Mouse (Mus musculus) heart, postnatal 0 days (tissue): ENCODE results near the gene Chrne. TPM values are rescaled to one million over a fixed set of nuclear protein-coding genes. Genes with fewer than 3 reads are reported as not detected.

Experiments used
- ATAC-seq: fragments of 200-750 bp; cut with Nextera tagmentation; 2 replicates; pipeline ENCODE4 v1.8.0; 2017; ENCODE audit warnings: low read depth, moderate number of reproducible peaks, moderate library complexity; ENCODE audit not compliant: insufficient read depth
- DNase-seq: peaks from one replicate; pipeline ENCODE4 v3.0.0-alpha.2; 2016; ENCODE audit warnings: low spot score
- H3K27ac ChIP-seq: fragments of 300-500 bp; sonication (generic); 2 replicates; pipeline ENCODE4 v1.5.1; 2014; ENCODE audit warnings: low read depth, mild to moderate bottlenecking
- H3K27me3 ChIP-seq: fragments of 300-500 bp; sonication (generic); 2 replicates; pipeline ENCODE4 v1.6.1; 2014; ENCODE audit warnings: low read length, mixed read lengths; ENCODE audit not compliant: control insufficient read depth, insufficient read depth
- H3K36me3 ChIP-seq: fragments of 300-500 bp; sonication (generic); replicated peaks from 2 replicates; pipeline ENCODE4 v1.6.1; 2014; ENCODE audit warnings: low read length, mixed read lengths; ENCODE audit not compliant: control insufficient read depth, insufficient read depth
- H3K4me1 ChIP-seq: fragments of 300-500 bp; sonication (generic); 2 replicates; pipeline ENCODE4 v1.6.1; 2014; ENCODE audit warnings: antibody characterized with exemption; ENCODE audit not compliant: control insufficient read depth, insufficient read depth
- H3K4me2 ChIP-seq: fragments of 300-500 bp; sonication (generic); 2 replicates; pipeline ENCODE4 v1.6.1; 2014; ENCODE audit warnings: low read depth, mild to moderate bottlenecking, low read length, moderate library complexity
- H3K4me3 ChIP-seq: fragments of 300-500 bp; sonication (generic); 2 replicates; pipeline ENCODE4 v1.5.1; 2014; ENCODE audit warnings: low read depth, low read length
- H3K9ac ChIP-seq: fragments of 300-500 bp; sonication (generic); replicated peaks from 2 replicates; pipeline ENCODE4 v1.6.1; 2014; ENCODE audit warnings: low read depth, low read length, mixed read lengths
- H3K9me3 ChIP-seq: fragments of 300-500 bp; sonication (generic); replicated peaks from 2 replicates; pipeline ENCODE4 v1.6.1; 2016; ENCODE audit warnings: low read length; ENCODE audit not compliant: control insufficient read depth
- CTCF ChIP-seq: IDR thresholded peaks from 2 replicates; pipeline ENCODE4 v1.5.1; 2016; ENCODE audit warnings: antibody characterized with exemption, control low read depth, low read depth
- EP300 ChIP-seq: IDR thresholded peaks from 2 replicates; pipeline ENCODE4 v1.6.1; 2016; ENCODE audit warnings: antibody characterized with exemption, low read depth
- WGBS: fragments of 180-500 bp; shearing (Covaris S2); extraction: QIAGEN DNeasy Blood & Tissue Kit; methylation state at CpG from one replicate; pipeline ENCODE4 v1.1.7; 2014; 5-methylcytosine and 5-hydroxymethylcytosine counted together
- polyA plus RNA-seq: library from polyadenylated mRNA; unstranded; fragments of >200 nt; fragmentation: Nextera tagmentation; extraction: Ambion mirVana; gene quantifications from 2 replicates; pipeline ENCODE4 v1.2.1, GENCODE M21; 2015
- total RNA-seq: library from RNA; depleted of rRNA; stranded (reverse); fragments of >200 nt; gene quantifications from 2 replicates; pipeline ENCODE4 v1.2.3, GENCODE M21; 2014; ENCODE audit warnings: low replicate concordance

Gene Chrne
- total and polyA plus RNA-seq, 2 experiments from 2014 or later = not detected

DNA sequence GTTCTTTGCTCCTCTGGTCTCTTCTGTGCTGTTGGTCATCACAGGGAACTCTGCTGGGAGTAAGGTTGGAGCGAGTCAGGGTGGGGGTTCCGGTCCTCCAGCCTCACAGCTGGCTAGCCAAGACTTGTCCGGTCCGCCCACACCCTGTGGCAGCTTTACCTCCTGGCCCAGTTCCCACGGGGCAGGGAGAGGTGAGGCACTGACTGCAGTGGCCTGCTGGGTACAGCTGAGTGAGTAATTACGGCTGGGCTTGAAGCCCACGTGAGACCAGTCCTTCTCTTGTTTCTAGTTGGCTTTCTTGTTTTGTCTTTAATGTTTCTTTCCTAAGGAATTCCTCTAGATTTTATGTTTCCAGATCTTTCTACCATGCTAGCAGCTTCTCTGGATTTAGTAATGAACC is 33.6 kb downstream of the Chrne start:
- Histone ChIP-seq H3K4me1 (peaks cover 34% of the 10 kb centered on the region), H3K36me3 (no peaks in the 10 kb centered on the region), H3K9me3 (no peaks in the 10 kb centered on the region), H3K9ac (no peak overlapping the region), H3K27ac (peak overlapping the region; percentile 32), H3K27me3 (no peaks in the 10 kb centered on the region), H3K4me3 (no peak overlapping the region), H3K4me2 (no peak overlapping the region)
- DNase-seq = peak; percentile 45
- TF ChIP-seq CTCF (no peak), EP300 (no peak)
- WGBS = 24% methylated on average over 7 of the region's 7 CpGs
- ATAC-seq = peak; percentile 83

DNA sequence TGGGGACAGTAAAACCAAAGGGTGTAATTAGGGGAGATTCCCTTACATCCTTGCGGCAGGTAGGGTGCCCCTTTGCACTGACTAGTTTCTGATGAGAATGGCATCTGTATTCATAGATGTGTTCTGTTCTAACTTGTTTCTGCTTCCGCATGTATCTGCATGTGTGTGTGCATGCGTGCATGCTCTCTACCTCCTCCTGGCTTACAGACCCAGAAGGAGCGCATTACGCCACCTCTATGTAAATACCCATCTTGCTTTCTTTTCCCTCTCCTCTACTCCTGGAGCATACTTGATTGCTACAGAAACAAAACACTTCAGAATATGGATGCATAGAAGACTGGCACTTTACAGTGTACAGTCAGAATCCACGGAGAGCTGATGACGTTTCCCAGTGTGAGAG is 35.2 kb downstream of the Chrne start:
- no peak overlapping the region for H3K4me2 ChIP-seq
- H3K9ac ChIP-seq = no peak overlapping the region
- no peak for DNase-seq
- ATAC-seq = no peak
- peak overlapping the region; percentile 47; the same call in 1 of the 2 replicates for H3K27ac ChIP-seq
- TF ChIP-seq CTCF (no peak), EP300 (no peak)
- no peak overlapping the region for H3K4me3 ChIP-seq
- H3K9me3 ChIP-seq = no peaks in the 10 kb centered on the region
- peaks cover 36% of the 10 kb centered on the region for H3K4me1 ChIP-seq
- H3K36me3 ChIP-seq = no peaks in the 10 kb centered on the region
- H3K27me3 ChIP-seq = no peaks in the 10 kb centered on the region
- 84% methylated on average over 7 of the region's 7 CpGs for WGBS

DNA sequence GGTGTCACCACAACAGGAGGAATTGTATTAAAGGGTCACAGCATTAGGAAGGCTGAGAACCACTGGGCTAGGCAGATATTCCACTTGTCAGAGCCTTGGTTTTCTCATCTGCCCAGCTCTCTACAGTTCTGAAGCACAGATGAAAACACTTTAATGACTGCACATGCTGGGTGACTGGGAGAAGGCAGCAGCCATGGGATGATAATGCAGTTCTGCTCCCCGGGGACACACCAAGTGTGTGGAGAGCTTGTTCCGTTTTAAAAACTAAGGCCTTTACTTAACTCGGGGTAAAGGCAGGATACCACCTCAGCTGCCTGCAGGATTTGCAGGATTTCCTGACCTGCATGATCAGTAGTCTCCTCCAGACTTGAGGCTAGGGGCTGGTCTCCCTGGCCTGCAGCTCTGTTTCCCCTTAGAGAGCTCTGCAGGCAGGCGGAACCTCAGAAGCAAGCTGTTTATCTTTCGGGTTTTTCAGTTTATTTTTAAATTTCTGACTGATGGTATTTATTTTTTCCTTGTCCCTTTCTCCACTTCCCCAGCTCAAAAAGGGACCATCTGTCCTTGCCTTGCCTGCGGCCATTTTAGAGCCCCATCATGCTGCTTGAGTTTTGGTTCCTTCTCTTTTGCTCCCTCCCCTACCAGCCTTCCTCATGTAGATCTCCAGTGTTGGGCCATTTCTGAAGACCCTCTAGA is 35.8 kb downstream of the Chrne start:
- Histone ChIP-seq H3K9me3 (no peaks in the 10 kb centered on the region), H3K4me3 (no peak overlapping the region), H3K4me2 (no peak overlapping the region), H3K36me3 (no peaks in the 10 kb centered on the region), H3K27ac (peak overlapping the region; percentile 47), H3K27me3 (no peaks in the 10 kb centered on the region), H3K4me1 (peaks cover 36% of the 10 kb centered on the region), H3K9ac (no peak overlapping the region)
- WGBS = 40% methylated on average over 6 of the region's 6 CpGs
- ATAC-seq = 0 out of 2 replicates have a peak, but pooled peaks have one; percentile 15
- DNase-seq = no peak
- TF ChIP-seq EP300 (no peak), CTCF (no peak)

DNA sequence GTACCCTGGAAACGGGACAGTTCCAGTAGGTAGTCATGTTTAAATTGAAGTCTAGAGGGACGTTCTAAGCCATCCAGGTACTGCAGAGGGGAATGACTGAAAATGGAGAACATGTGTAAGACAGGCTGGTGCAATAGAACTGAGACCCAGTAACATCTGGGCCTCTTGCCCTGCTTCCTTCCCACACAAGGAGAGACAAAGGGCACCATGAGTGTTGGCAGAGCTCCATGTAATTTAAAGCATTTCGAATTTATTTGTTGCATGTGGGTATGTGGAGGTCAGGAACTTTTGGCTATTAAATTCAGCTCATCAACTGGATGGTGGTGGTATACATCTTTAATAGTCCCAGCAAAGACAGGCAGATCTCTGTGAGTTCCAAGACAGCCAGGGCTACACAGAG is 36.8 kb downstream of the Chrne start:
- TF ChIP-seq EP300 (no peak), CTCF (no peak)
- WGBS = 47% methylated on average over 3 of the region's 3 CpGs
- Histone ChIP-seq H3K4me3 (no peak overlapping the region), H3K36me3 (no peaks in the 10 kb centered on the region), H3K4me2 (no peak overlapping the region), H3K27ac (no peak overlapping the region), H3K4me1 (peaks cover 36% of the 10 kb centered on the region), H3K9me3 (no peaks in the 10 kb centered on the region), H3K27me3 (no peaks in the 10 kb centered on the region), H3K9ac (no peak overlapping the region)
- DNase-seq = no peak
- ATAC-seq = no peak

DNA sequence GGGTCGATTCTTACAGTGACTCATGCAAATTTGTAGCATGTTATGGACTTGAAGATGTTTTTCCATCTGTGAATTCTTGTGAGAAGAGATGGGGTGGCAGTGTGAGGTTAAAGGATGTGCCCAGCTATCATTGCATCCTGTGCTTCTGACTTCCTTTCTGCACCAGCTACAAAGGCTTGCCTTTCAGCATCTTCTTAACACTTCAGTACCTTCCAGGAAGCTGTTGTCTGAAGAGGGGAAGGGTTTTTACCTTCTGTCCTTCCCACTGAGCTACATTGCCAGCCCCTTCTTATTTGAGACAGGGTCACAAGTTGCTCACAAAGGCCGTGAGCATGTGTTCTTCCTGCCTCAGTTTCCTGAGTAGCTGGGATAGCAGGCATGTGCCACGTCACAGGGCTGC is 38.1 kb downstream of the Chrne start:
- peaks cover 35% of the 10 kb centered on the region for H3K4me1 ChIP-seq
- 63% methylated on average over 3 of the region's 3 CpGs for WGBS
- no peaks in the 10 kb centered on the region for H3K27me3 ChIP-seq
- H3K27ac ChIP-seq = no peak overlapping the region
- no peaks in the 10 kb centered on the region for H3K9me3 ChIP-seq
- H3K4me3 ChIP-seq = no peak overlapping the region
- TF ChIP-seq CTCF = no peak
- TF ChIP-seq EP300 = no peak
- no peaks in the 10 kb centered on the region for H3K36me3 ChIP-seq
- no peak overlapping the region for H3K9ac ChIP-seq
- H3K4me2 ChIP-seq = no peak overlapping the region
- DNase-seq (no peak), ATAC-seq (no peak)

- no peaks in the 10 kb centered on the region for H3K9me3 ChIP-seq
- ATAC-seq (no peak), DNase-seq (no peak)
- no peak overlapping the region for H3K4me3 ChIP-seq
- no peak for TF ChIP-seq EP300
- TF ChIP-seq CTCF = no peak
- H3K4me1 ChIP-seq = peaks cover 29% of the 10 kb centered on the region
- H3K27me3 ChIP-seq = no peaks in the 10 kb centered on the region
- no peak overlapping the region; the same call in 1 of the 2 replicates for H3K27ac ChIP-seq
- no peak overlapping the region for H3K4me2 ChIP-seq
- no peaks in the 10 kb centered on the region for H3K36me3 ChIP-seq
- 65% methylated on average over 5 of the region's 5 CpGs for WGBS
- no peak overlapping the region for H3K9ac ChIP-seq
Measured at GRCm38 (mm10) chr11:70580358-70580720, 38.7 kb downstream of the Chrne start.
